Mouse (Mus musculus): ENCODE measurements at regions not wholly inside any gene's neighbourhood (a gene's known extent, or its start where the extent isn't known, plus 50 kb on each side); places are given as distances from the start of the nearest gene placed in this dataset.

DNA sequence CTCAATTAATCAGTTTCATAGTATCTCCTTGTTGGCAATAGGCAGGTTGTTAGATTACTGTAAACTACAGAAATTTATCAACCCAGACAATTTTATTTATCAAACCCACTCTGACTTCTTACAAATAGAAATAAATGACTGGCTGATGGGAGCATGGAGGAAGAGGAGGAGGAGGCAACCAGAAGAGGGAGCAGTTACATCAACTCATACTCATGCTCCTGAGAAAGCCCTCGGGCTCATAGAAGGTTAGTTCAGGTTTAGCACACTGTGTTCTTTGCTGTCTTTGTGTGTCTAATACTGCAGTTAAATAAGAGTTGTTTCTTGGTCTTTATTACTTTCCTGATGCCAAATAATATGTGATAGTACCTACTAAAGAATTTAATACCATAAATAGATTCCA, 344.6 kb upstream of the 1700056E22Rik start:
- H3K4me1 ChIP-seq (replicated peaks; ENCODE audit: low read depth, low read length): no peaks in the 10 kb centered on the region
- TF ChIP-seq NANOG (IDR thresholded peaks at IDR 0.05; ENCODE audit: borderline replicate concordance, low read length) (no peak), CTCF (conservative IDR thresholded peaks at IDR 0.05; ENCODE audit: low read length) (no peak), POU5F1 (IDR thresholded peaks at IDR 0.05; ENCODE audit: borderline replicate concordance, low read length) (no peak)

DNA sequence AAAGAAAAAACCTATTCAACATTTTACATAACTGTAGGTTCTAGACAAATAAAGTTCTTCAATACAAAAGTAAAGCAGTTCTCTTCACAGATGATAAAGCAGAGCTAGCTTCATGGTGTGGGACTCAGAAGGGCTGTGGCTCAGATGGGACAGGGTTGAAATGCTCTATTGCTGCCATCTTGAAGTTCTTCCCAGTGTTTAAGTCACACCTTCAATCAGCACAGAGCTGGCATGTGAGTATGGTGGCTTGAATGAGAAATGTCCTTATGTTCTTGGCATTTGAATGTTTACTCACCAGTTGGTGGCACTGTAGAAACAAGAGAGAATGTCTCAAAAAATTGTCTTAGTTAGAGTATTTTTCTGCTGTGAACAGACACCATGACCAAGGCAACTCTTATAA, 330.9 kb upstream of the 1700056E22Rik start:
- no peak for TF ChIP-seq NANOG (IDR thresholded peaks at IDR 0.05; ENCODE audit: borderline replicate concordance, low read length)
- TF ChIP-seq POU5F1 (IDR thresholded peaks at IDR 0.05; ENCODE audit: borderline replicate concordance, low read length): no peak
- TF ChIP-seq CTCF (conservative IDR thresholded peaks at IDR 0.05; ENCODE audit: low read length): no peak
- Histone ChIP-seq H3K27me3 (ENCODE audit: insufficient read depth, low read length) (no peaks in the 10 kb centered on the region), H3K9me3 (ENCODE audit: low read length) (peaks cover 16% of the 10 kb centered on the region), H3K4me3 (replicated peaks; ENCODE audit: low read length) (no peak overlapping the region), H3K4me1 (replicated peaks; ENCODE audit: low read depth, low read length) (no peaks in the 10 kb centered on the region), H3K36me3 (ENCODE audit: insufficient read depth, low read length) (no peaks in the 10 kb centered on the region)

More for the DNA sequence above, 344.6 kb upstream of the 1700056E22Rik start:
- Histone ChIP-seq H3K9me3 (ENCODE audit: low read length) (peaks cover 16% of the 10 kb centered on the region), H3K27me3 (ENCODE audit: insufficient read depth, low read length) (no peaks in the 10 kb centered on the region), H3K36me3 (ENCODE audit: insufficient read depth, low read length) (no peaks in the 10 kb centered on the region), H3K4me3 (replicated peaks; ENCODE audit: low read length) (no peak overlapping the region)

DNA sequence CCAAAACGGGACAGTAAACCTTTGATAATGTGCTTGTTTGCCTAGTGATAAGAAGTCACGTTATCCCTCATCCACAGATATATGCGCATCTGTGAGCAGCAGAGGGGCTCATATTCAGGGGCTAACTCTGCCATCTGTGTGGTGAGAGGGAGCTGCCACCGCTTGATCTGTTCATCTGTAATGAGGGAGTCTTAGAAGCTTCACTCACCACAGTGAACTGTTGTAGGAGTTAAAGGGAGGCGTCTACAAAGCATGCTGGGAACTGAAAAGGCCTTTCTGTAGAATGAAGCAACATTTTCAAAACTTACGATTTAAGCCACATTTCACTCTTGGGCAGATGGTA, 324.1 kb upstream of the 1700056E22Rik start:
- Histone ChIP-seq H3K4me1 (replicated peaks; ENCODE audit: low read depth, low read length) (no peaks in the 10 kb centered on the region), H3K4me3 (replicated peaks; ENCODE audit: low read length) (no peak overlapping the region), H3K9me3 (ENCODE audit: low read length) (no peaks in the 10 kb centered on the region), H3K36me3 (ENCODE audit: insufficient read depth, low read length) (no peaks in the 10 kb centered on the region), H3K27me3 (ENCODE audit: insufficient read depth, low read length) (no peaks in the 10 kb centered on the region)
- no peak for TF ChIP-seq NANOG (IDR thresholded peaks at IDR 0.05; ENCODE audit: borderline replicate concordance, low read length)
- TF ChIP-seq CTCF (conservative IDR thresholded peaks at IDR 0.05; ENCODE audit: low read length): no peak
- TF ChIP-seq POU5F1 (IDR thresholded peaks at IDR 0.05; ENCODE audit: borderline replicate concordance, low read length): no peak

DNA sequence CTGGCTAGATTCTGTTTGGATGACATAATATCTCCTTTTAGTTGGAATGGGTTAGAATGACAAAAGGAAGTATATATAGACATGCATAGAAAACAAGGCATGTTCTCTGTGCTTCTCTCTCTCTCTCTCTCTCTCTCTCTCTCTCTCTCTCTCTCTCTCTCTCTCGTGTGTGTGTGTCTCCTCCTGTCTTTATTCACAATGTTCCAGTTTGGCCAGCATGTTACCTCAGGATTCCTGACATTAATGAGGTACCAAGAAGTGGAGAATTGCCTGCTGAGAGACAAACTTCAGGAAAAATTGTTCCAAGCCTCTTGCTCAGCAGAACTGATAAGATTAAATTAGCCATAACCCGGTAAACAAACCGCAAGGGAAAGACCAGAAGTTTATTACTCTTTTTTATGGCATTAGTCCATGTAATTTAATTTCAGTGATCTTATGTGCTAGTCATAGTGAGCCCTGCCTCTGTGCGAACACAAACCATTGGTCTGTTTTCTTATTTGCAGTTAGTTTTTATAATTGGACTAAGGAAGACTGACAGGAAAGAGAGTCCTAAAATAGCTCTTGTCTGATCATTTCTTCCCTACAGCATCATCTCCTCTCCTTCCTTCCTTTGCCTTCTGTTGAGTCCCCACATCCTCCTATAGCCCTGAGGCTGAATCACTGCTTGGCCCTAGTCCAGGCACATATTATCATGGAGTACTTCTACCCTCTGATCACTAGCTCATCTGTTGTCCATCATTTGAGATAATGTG, 323.5 kb upstream of the 1700056E22Rik start:
- Histone ChIP-seq H3K9me3 (ENCODE audit: low read length) (no peaks in the 10 kb centered on the region), H3K36me3 (ENCODE audit: insufficient read depth, low read length) (no peaks in the 10 kb centered on the region), H3K4me3 (replicated peaks; ENCODE audit: low read length) (no peak overlapping the region), H3K27me3 (ENCODE audit: insufficient read depth, low read length) (no peaks in the 10 kb centered on the region), H3K4me1 (replicated peaks; ENCODE audit: low read depth, low read length) (no peaks in the 10 kb centered on the region)
- TF ChIP-seq POU5F1 (IDR thresholded peaks at IDR 0.05; ENCODE audit: borderline replicate concordance, low read length): no peak
- TF ChIP-seq NANOG (IDR thresholded peaks at IDR 0.05; ENCODE audit: borderline replicate concordance, low read length): no peak
- no peak for TF ChIP-seq CTCF (conservative IDR thresholded peaks at IDR 0.05; ENCODE audit: low read length)

DNA sequence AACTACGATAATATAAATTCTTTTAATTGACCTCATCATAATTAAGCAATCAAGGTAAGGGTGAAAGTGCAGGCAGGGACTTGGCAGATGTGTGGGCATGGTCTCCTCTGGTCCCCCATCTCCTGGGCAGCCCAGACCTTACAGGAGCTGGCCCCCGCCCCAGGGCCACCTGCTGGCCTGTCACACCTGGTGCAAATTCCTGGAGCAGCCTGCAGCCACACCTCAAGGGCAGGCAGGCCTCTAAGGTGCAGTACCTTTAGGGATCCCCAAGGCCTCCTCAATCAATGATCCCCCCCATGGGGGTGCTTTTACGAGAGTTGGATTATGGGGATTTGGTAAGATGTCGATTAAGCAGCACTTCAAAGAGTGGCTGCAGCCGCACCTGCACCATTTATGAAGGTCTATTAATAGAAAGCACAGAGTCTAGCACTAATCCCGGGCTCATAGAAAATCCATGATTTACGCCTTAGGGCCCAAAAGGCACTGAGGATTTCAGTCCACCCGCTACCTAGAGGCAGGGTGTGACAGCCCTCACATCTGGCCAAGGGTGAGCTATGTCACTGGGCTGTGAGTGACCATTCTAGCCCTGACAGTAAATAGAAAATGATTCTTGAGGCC, 319.8 kb upstream of the 1700056E22Rik start:
- Histone ChIP-seq H3K9me3 (ENCODE audit: low read length) (no peaks in the 10 kb centered on the region), H3K36me3 (ENCODE audit: insufficient read depth, low read length) (no peaks in the 10 kb centered on the region), H3K4me3 (replicated peaks; ENCODE audit: low read length) (no peak overlapping the region), H3K4me1 (replicated peaks; ENCODE audit: low read depth, low read length) (no peaks in the 10 kb centered on the region), H3K27me3 (ENCODE audit: insufficient read depth, low read length) (no peaks in the 10 kb centered on the region)
- no peak for TF ChIP-seq CTCF (conservative IDR thresholded peaks at IDR 0.05; ENCODE audit: low read length)
- no peak for TF ChIP-seq NANOG (IDR thresholded peaks at IDR 0.05; ENCODE audit: borderline replicate concordance, low read length)
- no peak for TF ChIP-seq POU5F1 (IDR thresholded peaks at IDR 0.05; ENCODE audit: borderline replicate concordance, low read length)

DNA sequence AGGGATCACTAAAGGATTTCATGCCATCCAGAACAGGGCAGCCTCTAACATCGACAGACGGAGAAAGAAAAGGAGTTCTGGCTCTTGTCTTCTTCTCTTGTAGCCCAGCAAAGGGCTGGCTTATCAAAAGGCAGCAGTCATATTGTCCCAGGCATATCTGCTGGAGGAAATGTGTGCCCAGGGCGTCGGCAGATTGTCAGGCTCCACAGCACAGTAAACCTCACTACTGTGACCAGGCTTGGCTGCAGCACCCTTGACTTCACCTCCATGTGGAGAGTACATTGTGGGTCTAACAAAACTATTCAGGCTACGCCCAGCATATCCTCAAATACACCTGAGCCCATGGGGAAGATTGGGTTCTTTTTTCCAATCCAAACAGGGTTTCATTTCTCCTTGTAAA, 317.7 kb upstream of the 1700056E22Rik start:
- H3K4me3 ChIP-seq (replicated peaks; ENCODE audit: low read length): no peak overlapping the region
- H3K9me3 ChIP-seq (ENCODE audit: low read length): no peaks in the 10 kb centered on the region
- no peaks in the 10 kb centered on the region for H3K27me3 ChIP-seq (ENCODE audit: insufficient read depth, low read length)
- H3K36me3 ChIP-seq (ENCODE audit: insufficient read depth, low read length): no peaks in the 10 kb centered on the region
- TF ChIP-seq NANOG (IDR thresholded peaks at IDR 0.05; ENCODE audit: borderline replicate concordance, low read length) (no peak), POU5F1 (IDR thresholded peaks at IDR 0.05; ENCODE audit: borderline replicate concordance, low read length) (no peak), CTCF (conservative IDR thresholded peaks at IDR 0.05; ENCODE audit: low read length) (no peak)
- H3K4me1 ChIP-seq (replicated peaks; ENCODE audit: low read depth, low read length): no peaks in the 10 kb centered on the region

DNA sequence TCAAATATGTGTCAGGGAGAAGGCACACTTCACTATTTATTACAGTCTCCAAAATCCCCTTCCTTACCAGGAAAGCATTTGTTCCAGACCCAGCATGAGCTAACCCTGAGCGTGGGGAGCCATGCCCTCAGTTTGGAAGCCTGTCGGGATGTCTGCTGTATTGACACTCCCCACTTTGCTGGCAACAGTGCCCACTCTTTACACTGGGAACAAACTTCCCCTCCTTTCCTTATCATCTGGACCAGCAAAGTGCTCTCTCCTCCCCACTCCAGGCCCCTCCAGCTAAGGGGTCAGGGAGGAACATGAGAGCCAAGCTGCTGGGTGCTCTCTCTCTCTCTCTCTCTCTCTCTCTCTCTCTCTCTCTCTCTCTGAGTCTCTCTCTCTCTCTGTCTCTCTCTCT, 310.7 kb upstream of the 1700056E22Rik start:
- TF ChIP-seq POU5F1 (IDR thresholded peaks at IDR 0.05; ENCODE audit: borderline replicate concordance, low read length): no peak
- no peak for TF ChIP-seq CTCF (conservative IDR thresholded peaks at IDR 0.05; ENCODE audit: low read length)
- no peak for TF ChIP-seq NANOG (IDR thresholded peaks at IDR 0.05; ENCODE audit: borderline replicate concordance, low read length)
- no peaks in the 10 kb centered on the region for H3K4me1 ChIP-seq (replicated peaks; ENCODE audit: low read depth, low read length)
- no peak overlapping the region for H3K4me3 ChIP-seq (replicated peaks; ENCODE audit: low read length)
- no peaks in the 10 kb centered on the region for H3K36me3 ChIP-seq (ENCODE audit: insufficient read depth, low read length)
- no peaks in the 10 kb centered on the region for H3K9me3 ChIP-seq (ENCODE audit: low read length)
- no peaks in the 10 kb centered on the region for H3K27me3 ChIP-seq (ENCODE audit: insufficient read depth, low read length)

DNA sequence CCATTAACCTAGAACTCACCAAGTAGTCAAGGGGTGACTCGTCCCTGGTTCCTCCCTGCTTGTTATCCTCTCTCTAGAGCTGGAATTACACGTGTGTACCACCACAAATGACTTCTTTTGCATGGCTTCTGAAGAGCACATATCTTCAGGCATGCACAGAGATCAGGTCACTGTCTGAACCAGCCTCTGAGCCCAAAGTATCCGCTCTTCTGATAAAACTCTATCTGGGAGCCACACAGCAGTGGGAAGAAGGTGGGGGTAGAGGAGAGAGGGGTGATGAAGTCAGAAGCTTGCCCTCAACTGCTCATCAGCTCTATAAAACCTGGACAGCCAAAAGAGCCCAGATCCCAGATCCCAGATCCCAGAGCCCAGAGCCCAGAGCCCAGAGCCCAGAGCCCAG, 301.9 kb upstream of the 1700056E22Rik start:
- H3K4me3 ChIP-seq (replicated peaks; ENCODE audit: low read length): no peak overlapping the region
- no peaks in the 10 kb centered on the region for H3K27me3 ChIP-seq (ENCODE audit: insufficient read depth, low read length)
- peaks cover 5% of the 10 kb centered on the region; the same call in 1 of the 2 replicates for H3K9me3 ChIP-seq (ENCODE audit: low read length)
- H3K4me1 ChIP-seq (replicated peaks; ENCODE audit: low read depth, low read length): no peaks in the 10 kb centered on the region
- TF ChIP-seq CTCF (conservative IDR thresholded peaks at IDR 0.05; ENCODE audit: low read length) (no peak), NANOG (IDR thresholded peaks at IDR 0.05; ENCODE audit: borderline replicate concordance, low read length) (no peak), POU5F1 (IDR thresholded peaks at IDR 0.05; ENCODE audit: borderline replicate concordance, low read length) (no peak)
- no peaks in the 10 kb centered on the region for H3K36me3 ChIP-seq (ENCODE audit: insufficient read depth, low read length)
